Mouse (Mus musculus) kidney, embryonic 16.5 days (tissue): ENCODE results near the gene Gm20721. TPM values are rescaled to one million over a fixed set of nuclear protein-coding genes. Genes with fewer than 3 reads are reported as not detected.

Experiments used
- polyA plus RNA-seq: library from polyadenylated mRNA; unstranded; fragments of >200 nt; fragmentation: Nextera tagmentation; extraction: Ambion mirVana; gene quantifications from 2 replicates; pipeline ENCODE4 v1.2.1, GENCODE M21; 2015

Gm20721 gene
- polyA plus RNA-seq, 1 experiment from 2014 or later: 18.2 TPM

Other genes starting within 250 kb of the Gm20721 start
- gene Npepl1, start 236.4 kb downstream of the Gm20721 start, polyA plus RNA-seq: 50.5 and 51.9 TPM in 2 replicates
- gene Gnas, start 62.4 kb downstream of the Gm20721 start, polyA plus RNA-seq: 743 and 1,325 TPM in 2 replicates
- 132 and 137 TPM in 2 replicates for gene Nelfcd, start 69.1 kb upstream of the Gm20721 start, polyA plus RNA-seq
- 153 and 173 TPM in 2 replicates for gene Ctsz, start 92.3 kb upstream of the Gm20721 start, polyA plus RNA-seq
- 1.7 and 2.7 TPM in 2 replicates for gene Tubb1, start 104.0 kb upstream of the Gm20721 start, polyA plus RNA-seq
- 700 and 708 TPM in 2 replicates for gene Atp5e, start 117.4 kb upstream of the Gm20721 start, polyA plus RNA-seq
- 113 and 115 TPM in 2 replicates for gene Prelid3b, start 126.4 kb upstream of the Gm20721 start, polyA plus RNA-seq